In the genomic region with DNA sequence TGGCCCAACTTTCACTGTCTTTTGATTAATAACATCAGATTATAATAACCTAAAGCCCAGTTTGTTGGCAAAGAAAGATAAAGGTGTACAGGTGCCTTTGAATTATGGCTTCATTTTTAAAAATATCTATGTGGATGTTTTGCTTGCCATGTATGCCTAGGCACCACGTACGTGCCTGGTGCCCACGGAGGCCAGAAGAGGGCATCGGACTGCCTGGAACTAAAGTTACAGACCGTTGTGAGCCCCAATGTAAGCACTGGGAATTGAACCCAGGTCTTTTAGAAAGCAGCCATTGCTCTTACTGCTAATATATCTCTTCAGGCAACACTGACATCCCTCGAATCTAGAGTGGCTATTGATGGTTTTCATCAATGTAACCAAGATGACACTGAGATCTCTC, we compare ENCODE assay signal across 1 mouse cellular context.
TF ChIP-seq lines count a peak whose summit lies in the region.

No protein-coding gene starts in this region.

TF ChIP-seq in CH12.LX, 34 proteins besides CTCF, POLR2A, EP300 and RAD21:
- TF ChIP-seq MXI1 (IDR thresholded peaks at IDR 0.05; ENCODE audit: low read depth, low read length) (no peak), RCOR1 (conservative IDR thresholded peaks at IDR 0.05; ENCODE audit: low read depth, low read length) (no peak), ZNF384 (IDR thresholded peaks at IDR 0.05; ENCODE audit: low read depth, low read length) (no peak), USF1 (IDR thresholded peaks at IDR 0.05; ENCODE audit: low read depth, low read length) (no peak), SMC3 (IDR thresholded peaks at IDR 0.05; ENCODE audit: low read depth, low read length) (peak; percentile 20; the same call in 1 of the 2 replicates)
